Mouse (Mus musculus) limb, embryonic 12.5 days (tissue): Measurements from ENCODE around the gene Lpar2. TPM values are rescaled to one million over a fixed set of nuclear protein-coding genes. Genes with fewer than 3 reads are reported as not detected.

Experiments
- ATAC-seq: fragments of 200-750 bp; cut with Nextera tagmentation; 2 replicates; pipeline ENCODE4 v1.8.0; 2017; ENCODE audit warnings: low read depth, moderate TSS enrichment; ENCODE audit not compliant: insufficient number of reproducible peaks, insufficient read depth, low FRiP score, low TSS enrichment
- H3K27ac ChIP-seq: fragments of 300-500 bp; sonication (generic); 2 replicates; pipeline ENCODE4 v1.5.1; 2016; ENCODE audit warnings: mild to moderate bottlenecking, moderate library complexity
- H3K27me3 ChIP-seq: fragments of 300-500 bp; sonication (generic); 2 replicates; pipeline ENCODE4 v1.6.1; 2016; ENCODE audit warnings: mild to moderate bottlenecking, moderate library complexity
- H3K36me3 ChIP-seq: fragments of 300-500 bp; sonication (generic); 2 replicates; pipeline ENCODE4 v1.6.1; 2016; ENCODE audit warnings: mild to moderate bottlenecking, moderate library complexity
- H3K4me1 ChIP-seq: fragments of 300-500 bp; sonication (generic); replicated peaks from 2 replicates; pipeline ENCODE4 v1.6.1; 2016
- H3K4me2 ChIP-seq: fragments of 300-500 bp; sonication (generic); 2 replicates; pipeline ENCODE4 v1.6.1; 2016; ENCODE audit warnings: mild to moderate bottlenecking, moderate library complexity
- H3K4me3 ChIP-seq: fragments of 300-500 bp; sonication (generic); replicated peaks from 2 replicates; pipeline ENCODE4 v1.5.1; 2016; ENCODE audit warnings: mild to moderate bottlenecking
- H3K9ac ChIP-seq: fragments of 300-500 bp; sonication (generic); replicated peaks from 2 replicates; pipeline ENCODE4 v1.6.1; 2016; ENCODE audit warnings: mild to moderate bottlenecking, moderate library complexity
- H3K9me3 ChIP-seq: fragments of 300-500 bp; sonication (generic); 2 replicates; pipeline ENCODE4 v1.6.1; 2016; ENCODE audit warnings: mild to moderate bottlenecking, moderate library complexity
- WGBS: fragments of 180-500 bp; shearing (Covaris S2); methylation state at CpG from one replicate; pipeline ENCODE4 v1.1.7; 2016; 5-methylcytosine and 5-hydroxymethylcytosine counted together
- polyA plus RNA-seq: library from polyadenylated mRNA; unstranded; fragments of >200 nt; fragmentation: Nextera tagmentation; extraction: Ambion mirVana; gene quantifications from 2 replicates; pipeline ENCODE4 v1.2.1, GENCODE M21; 2016

Gene Lpar2
- polyA plus RNA-seq, 1 experiment from 2014 or later: 1.3 TPM

- H3K36me3 ChIP-seq: peaks cover 60% of the 10 kb centered on the region
- no peaks in the 10 kb centered on the region for H3K9me3 ChIP-seq
- H3K9ac ChIP-seq: no peak overlapping the region
- H3K27me3 ChIP-seq: no peaks in the 10 kb centered on the region
- no peak overlapping the region for H3K27ac ChIP-seq
- no peak overlapping the region for H3K4me2 ChIP-seq
- no peak overlapping the region for H3K4me3 ChIP-seq
- WGBS: 94% methylated on average over 3 of the region's 3 CpGs
- H3K4me1 ChIP-seq: peaks cover 17% of the 10 kb centered on the region
- ATAC-seq: no peak
These were observed 28.1 kb upstream of the Lpar2 start for GRCm38 (mm10) chr8:69794096-69794495.

GRCm38 (mm10) chr8:69794901-69795300 lies 27.3 kb upstream of the Lpar2 start:
- no peak overlapping the region for H3K4me2 ChIP-seq
- 94% methylated on average over 6 of the region's 6 CpGs for WGBS
- no peak overlapping the region for H3K4me3 ChIP-seq
- no peak for ATAC-seq
- H3K27me3 ChIP-seq: no peaks in the 10 kb centered on the region
- H3K9ac ChIP-seq: no peak overlapping the region
- H3K4me1 ChIP-seq: peaks cover 14% of the 10 kb centered on the region
- no peak overlapping the region for H3K27ac ChIP-seq
- peaks cover 68% of the 10 kb centered on the region for H3K36me3 ChIP-seq
- no peaks in the 10 kb centered on the region for H3K9me3 ChIP-seq

- WGBS: 95% methylated on average over 16 of the region's 16 CpGs
- no peak overlapping the region for H3K4me2 ChIP-seq
These were observed 25.4 kb upstream of the Lpar2 start for GRCm38 (mm10) chr8:69796721-69797345.

GRCm38 (mm10) chr8:69797661-69798060 lies 24.6 kb upstream of the Lpar2 start:
- H3K4me3 ChIP-seq: no peak overlapping the region
- WGBS: 96% methylated on average over 10 of the region's 10 CpGs

More at GRCm38 (mm10) chr8:69796721-69797345, 25.4 kb upstream of the Lpar2 start:
- ATAC-seq: no peak
- H3K9me3 ChIP-seq: no peaks in the 10 kb centered on the region
- H3K4me3 ChIP-seq: no peak overlapping the region
- peaks cover 11% of the 10 kb centered on the region for H3K4me1 ChIP-seq
- H3K27me3 ChIP-seq: no peaks in the 10 kb centered on the region
- no peak overlapping the region for H3K9ac ChIP-seq
- peaks cover 87% of the 10 kb centered on the region for H3K36me3 ChIP-seq
- H3K27ac ChIP-seq: no peak overlapping the region

GRCm38 (mm10) chr8:69799261-69799660 lies 23.0 kb upstream of the Lpar2 start:
- Histone ChIP-seq H3K4me1 (no peaks in the 10 kb centered on the region), H3K36me3 (peaks cover 99% of the 10 kb centered on the region), H3K4me2 (no peak overlapping the region), H3K9me3 (no peaks in the 10 kb centered on the region), H3K27ac (no peak overlapping the region), H3K27me3 (no peaks in the 10 kb centered on the region), H3K9ac (no peak overlapping the region), H3K4me3 (no peak overlapping the region)
- 96% methylated on average over 8 of the region's 8 CpGs for WGBS
- no peak for ATAC-seq

More at GRCm38 (mm10) chr8:69797661-69798060, 24.6 kb upstream of the Lpar2 start:
- no peak overlapping the region for H3K27ac ChIP-seq
- no peaks in the 10 kb centered on the region for H3K27me3 ChIP-seq
- H3K9me3 ChIP-seq: no peaks in the 10 kb centered on the region
- H3K36me3 ChIP-seq: peaks cover 96% of the 10 kb centered on the region
- no peak overlapping the region for H3K4me2 ChIP-seq
- peaks cover 3% of the 10 kb centered on the region for H3K4me1 ChIP-seq
- no peak overlapping the region for H3K9ac ChIP-seq
- ATAC-seq: no peak

GRCm38 (mm10) chr8:69799946-69800345 lies 22.3 kb upstream of the Lpar2 start:
- Histone ChIP-seq H3K27ac (no peak overlapping the region), H3K9ac (no peak overlapping the region), H3K4me1 (no peaks in the 10 kb centered on the region), H3K9me3 (no peaks in the 10 kb centered on the region), H3K4me3 (no peak overlapping the region), H3K36me3 (peaks cover 98% of the 10 kb centered on the region), H3K27me3 (no peaks in the 10 kb centered on the region), H3K4me2 (no peak overlapping the region)
- ATAC-seq: no peak
- 91% methylated on average over 5 of the region's 5 CpGs for WGBS

- Histone ChIP-seq H3K9ac (no peak overlapping the region), H3K27ac (no peak overlapping the region), H3K4me1 (no peaks in the 10 kb centered on the region), H3K9me3 (no peaks in the 10 kb centered on the region), H3K27me3 (no peaks in the 10 kb centered on the region), H3K36me3 (peaks cover 98% of the 10 kb centered on the region), H3K4me3 (no peak overlapping the region), H3K4me2 (no peak overlapping the region)
- 95% methylated on average over 4 of the region's 4 CpGs for WGBS
- ATAC-seq: no peak
These were observed 20.4 kb upstream of the Lpar2 start for GRCm38 (mm10) chr8:69801796-69802195.

GRCm38 (mm10) chr8:69802216-69802615 lies 20.0 kb upstream of the Lpar2 start:
- no peaks in the 10 kb centered on the region for H3K4me1 ChIP-seq
- H3K9ac ChIP-seq: no peak overlapping the region
- no peak overlapping the region for H3K4me3 ChIP-seq
- H3K9me3 ChIP-seq: no peaks in the 10 kb centered on the region
- no peaks in the 10 kb centered on the region for H3K27me3 ChIP-seq
- H3K36me3 ChIP-seq: peaks cover 98% of the 10 kb centered on the region
- no peak overlapping the region for H3K4me2 ChIP-seq
- H3K27ac ChIP-seq: no peak overlapping the region
- no peak for ATAC-seq

- Histone ChIP-seq H3K4me2 (no peak overlapping the region), H3K27ac (no peak overlapping the region), H3K4me1 (peaks cover 3% of the 10 kb centered on the region; the same call in 1 of the 2 replicates), H3K9me3 (no peaks in the 10 kb centered on the region), H3K9ac (no peak overlapping the region), H3K27me3 (no peaks in the 10 kb centered on the region), H3K36me3 (peaks cover 98% of the 10 kb centered on the region), H3K4me3 (no peak overlapping the region)
- WGBS: 95% methylated on average over 7 of the region's 7 CpGs
- no peak for ATAC-seq
These were observed 18.9 kb upstream of the Lpar2 start for GRCm38 (mm10) chr8:69803366-69803765.

- ATAC-seq: no peak
- no peaks in the 10 kb centered on the region for H3K9me3 ChIP-seq
- H3K27ac ChIP-seq: no peak overlapping the region
- 90% methylated on average over 6 of the region's 6 CpGs for whole genome bisulfite sequencing
- H3K4me2 ChIP-seq: no peak overlapping the region
- H3K27me3 ChIP-seq: no peaks in the 10 kb centered on the region
- H3K4me1 ChIP-seq: peaks cover 13% of the 10 kb centered on the region
- H3K9ac ChIP-seq: no peak overlapping the region
- H3K36me3 ChIP-seq: peaks cover 86% of the 10 kb centered on the region
- H3K4me3 ChIP-seq: no peak overlapping the region
These were observed 17.7 kb upstream of the Lpar2 start for GRCm38 (mm10) chr8:69804537-69804936.

- H3K36me3 ChIP-seq: peaks cover 80% of the 10 kb centered on the region
- H3K9me3 ChIP-seq: no peaks in the 10 kb centered on the region
- H3K4me3 ChIP-seq: no peak overlapping the region
- no peak overlapping the region for H3K9ac ChIP-seq
- WGBS: 90% methylated on average over 10 of the region's 10 CpGs
- H3K27me3 ChIP-seq: no peaks in the 10 kb centered on the region
- H3K4me2 ChIP-seq: no peak overlapping the region
- ATAC-seq: no peak
- H3K27ac ChIP-seq: no peak overlapping the region
- peaks cover 13% of the 10 kb centered on the region for H3K4me1 ChIP-seq
These were observed 17.1 kb upstream of the Lpar2 start for GRCm38 (mm10) chr8:69805086-69805485.

GRCm38 (mm10) chr8:69805491-69805890 lies 16.7 kb upstream of the Lpar2 start:
- H3K9ac ChIP-seq: no peak overlapping the region
- peaks cover 13% of the 10 kb centered on the region for H3K4me1 ChIP-seq
- no peaks in the 10 kb centered on the region for H3K9me3 ChIP-seq
- H3K27ac ChIP-seq: no peak overlapping the region
- H3K27me3 ChIP-seq: no peaks in the 10 kb centered on the region
- H3K4me3 ChIP-seq: no peak overlapping the region
- H3K4me2 ChIP-seq: no peak overlapping the region
- peaks cover 76% of the 10 kb centered on the region for H3K36me3 ChIP-seq
- 96% methylated on average over 9 of the region's 9 CpGs for WGBS
- ATAC-seq: no peak; the same call in 1 of the 2 replicates
